Mouse (Mus musculus) T-helper 17 cell (primary cell): ENCODE data around the gene Igflr1.

Source experiments
- in situ Hi-C, 2 experiments: fragments of 300-600 bp; cut with MboI, MseI; formaldehyde crosslinking; loops; 1 replicate in 1 of 2; 2 replicates in 1 of 2; pipeline ENCODE4 v1.15.1; 2025; ENCODE audit warnings: high pct_unique_total_duplicates in 2 of 2

Igflr1 gene

GRCm38 (mm10) chr7:30564970-30565571 is at the start of gene Igflr1:
TSS of gene Igflr1 (plus strand) at chr7:30565427.
- in situ Hi-C loops, result no loop called here

- in situ Hi-C loops, result no loop called here
Measured at GRCm38 (mm10) chr7:30518325-30518724, 46.9 kb upstream of the Igflr1 start.

GRCm38 (mm10) chr7:30520396-30520795 is 44.8 kb upstream of the Igflr1 start:
- in situ Hi-C loops, result no loop called here

- in situ Hi-C loops, result no loop called here
Measured at GRCm38 (mm10) chr7:30520856-30521255, 44.4 kb upstream of the Igflr1 start.

- in situ Hi-C loops, result no loop called here
Measured at GRCm38 (mm10) chr7:30522871-30523270, 42.4 kb upstream of the Igflr1 start.

- in situ Hi-C loops, result no loop called here
Measured at GRCm38 (mm10) chr7:30524487-30524886, 40.7 kb upstream of the Igflr1 start.

- in situ Hi-C loops, result no loop called here
Measured at GRCm38 (mm10) chr7:30525954-30526353, 39.3 kb upstream of the Igflr1 start.

GRCm38 (mm10) chr7:30526399-30526798 is 38.8 kb upstream of the Igflr1 start:
- in situ Hi-C loops, result no loop called here

GRCm38 (mm10) chr7:30526981-30527380 is 38.2 kb upstream of the Igflr1 start:
- in situ Hi-C loops, result no loop called here

GRCm38 (mm10) chr7:30531291-30531815 is 33.9 kb upstream of the Igflr1 start:
- in situ Hi-C loops, result no loop called here

GRCm38 (mm10) chr7:30532931-30533330 is 32.3 kb upstream of the Igflr1 start:
- in situ Hi-C loops, result no loop called here

GRCm38 (mm10) chr7:30533941-30534632 is 31.1 kb upstream of the Igflr1 start:
- in situ Hi-C loops, result no loop called here

GRCm38 (mm10) chr7:30534633-30535577 is 30.3 kb upstream of the Igflr1 start, which contains the start of gene Arhgap33:
TSS of gene Arhgap33 (minus strand) at chr7:30535060.
- in situ Hi-C loops, result no loop called here

- in situ Hi-C loops, result no loop called here
Measured at GRCm38 (mm10) chr7:30540572-30540971, 24.7 kb upstream of the Igflr1 start.

GRCm38 (mm10) chr7:30544327-30544726 is 20.9 kb upstream of the Igflr1 start:
- in situ Hi-C loops, result no loop called here

- in situ Hi-C loops, result loop anchor here in 1 of 2 experiments (10.0 kb wide), 1 partner anchor 455 kb away; the partner anchor contains the start of genes Gm26920, Zfp260 and Zfp566
Measured at GRCm38 (mm10) chr7:30549880-30550279, 15.3 kb upstream of the Igflr1 start.

- in situ Hi-C loops, result loop anchor here in 1 of 2 experiments (10.0 kb wide), 1 partner anchor 456 kb away; the partner anchor contains the start of genes Gm26920, Zfp260 and Zfp566
Measured at GRCm38 (mm10) chr7:30550603-30551002, 14.6 kb upstream of the Igflr1 start.

- in situ Hi-C loops, result loop anchor here in 1 of 2 experiments (10.0 kb wide), 1 partner anchor 457 kb away; the partner anchor contains the start of genes Gm26920, Zfp260 and Zfp566
Measured at GRCm38 (mm10) chr7:30551445-30552101, 13.7 kb upstream of the Igflr1 start.

- in situ Hi-C loops, result loop anchor here in 1 of 2 experiments (10.0 kb wide), 1 partner anchor 458 kb away; the partner anchor contains the start of genes Gm26920, Zfp260 and Zfp566
Measured at GRCm38 (mm10) chr7:30552102-30553020, 12.9 kb upstream of the Igflr1 start, which contains the start of the genes Hspb6 and Proser3. TSS of gene Hspb6 (plus strand) at chr7:30552178. TSS of gene Proser3 (minus strand) at chr7:30552299.
